Mouse (Mus musculus): ENCODE measurements around the gene Phf12.
"Not testable (repeated sequence)": the region's sequence is repeated elsewhere in the genome, so short reads cannot be mapped to it uniquely, and the experiment has no call there.

Gene Phf12

DNA sequence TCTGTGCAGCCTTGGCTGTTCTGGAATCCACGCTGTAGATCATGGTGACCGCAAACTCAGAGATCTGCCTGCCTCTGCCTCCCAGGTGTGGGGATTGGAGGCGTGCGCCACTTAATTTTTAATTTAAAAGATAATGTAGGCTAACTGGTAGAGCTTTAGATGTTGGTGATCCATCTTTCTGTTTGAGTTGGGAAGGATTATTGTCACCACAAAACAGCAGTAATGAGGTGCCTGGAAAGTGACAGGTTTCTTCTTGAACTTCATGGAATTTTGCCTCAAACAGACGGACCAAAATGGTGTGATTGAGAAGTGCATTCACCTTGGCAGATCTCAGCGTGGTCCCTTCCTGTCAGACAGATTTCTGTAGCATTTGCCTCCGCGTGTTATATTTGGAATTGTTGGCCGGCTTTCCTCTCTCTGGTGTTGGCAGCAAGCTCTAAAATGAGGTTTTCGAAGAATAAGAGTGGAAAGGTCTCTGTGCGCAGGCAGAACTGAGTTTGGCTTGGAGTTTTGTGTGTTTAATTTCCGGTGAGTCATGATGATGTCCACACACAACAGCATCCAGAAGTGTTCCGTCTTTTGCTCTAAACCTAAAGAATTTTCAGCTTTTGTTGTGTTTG is 6.6 kb downstream of the Phf12 start:
- in situ Hi-C loops (cut with MboI; ENCODE audit: low pct_unique_long_range_greater_than_20kb in 1 of 2, low sequenced_read_pairs in 2 of 2, unreplicated experiment in 1 of 2): no loop called here

DNA sequence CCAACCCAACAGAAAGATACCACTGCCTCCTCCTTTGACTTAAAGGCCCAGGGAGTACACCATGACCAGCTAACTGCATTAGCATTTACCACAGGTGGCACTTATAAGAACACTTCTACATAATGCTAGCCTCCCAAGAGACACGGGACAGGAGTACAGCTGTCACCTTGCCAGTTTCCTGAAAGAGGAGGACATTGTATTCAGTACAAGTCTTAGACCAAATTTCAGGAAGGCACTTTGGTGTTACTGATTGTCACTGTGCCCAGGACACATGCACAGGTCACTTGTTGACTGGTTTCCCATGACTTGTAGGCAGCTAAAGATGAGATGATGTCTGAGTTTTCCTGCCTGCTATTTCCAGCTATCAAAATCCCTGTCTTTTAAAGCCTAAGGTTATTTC is 13.0 kb downstream of the Phf12 start:
- in situ Hi-C loops (cut with MboI; ENCODE audit: low pct_unique_long_range_greater_than_20kb in 1 of 2, low sequenced_read_pairs in 2 of 2, unreplicated experiment in 1 of 2): no loop called here

DNA sequence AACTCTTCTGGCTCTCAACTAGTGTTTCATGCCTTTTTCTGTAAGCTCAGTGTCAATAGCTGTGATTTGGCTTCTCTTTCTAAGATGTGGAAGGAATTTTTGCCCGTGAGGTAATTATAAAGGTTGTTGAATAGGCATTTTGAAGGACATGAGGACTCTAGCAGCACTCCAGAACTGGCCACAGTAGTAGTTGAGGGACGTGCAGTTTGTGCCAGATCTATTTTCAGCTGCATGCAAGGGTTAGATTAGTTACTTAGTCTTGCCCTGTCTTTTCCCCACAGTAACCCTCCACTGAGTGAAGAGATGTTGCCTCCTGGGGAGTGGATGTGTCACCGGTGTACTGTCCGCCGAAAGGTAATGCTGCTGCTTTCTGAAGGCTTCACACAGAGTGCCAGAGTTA is 23.9 kb downstream of the Phf12 start:
- in situ Hi-C loops (cut with MboI; ENCODE audit: low pct_unique_long_range_greater_than_20kb in 1 of 2, low sequenced_read_pairs in 2 of 2, unreplicated experiment in 1 of 2): no loop called here

DNA sequence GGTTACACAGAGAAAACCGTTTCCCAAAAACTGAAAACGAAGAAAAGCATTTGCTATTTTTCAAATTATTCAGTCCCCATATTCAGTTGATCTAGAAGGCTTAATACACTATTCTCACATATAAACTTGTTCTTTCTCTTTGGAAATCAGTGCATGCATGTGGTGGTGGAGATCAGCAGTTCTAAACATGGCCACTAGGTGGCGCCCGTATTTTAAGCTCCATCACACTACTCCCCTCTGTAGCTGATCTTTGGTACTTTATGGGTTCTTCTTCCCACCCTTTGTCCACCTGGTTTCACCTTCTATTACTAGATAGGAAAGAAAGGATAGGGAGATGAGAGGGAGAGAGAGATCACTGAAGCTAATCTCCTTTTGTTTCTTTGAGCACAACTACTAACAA is 37.1 kb downstream of the Phf12 start:
- in situ Hi-C loops (cut with MboI; ENCODE audit: low pct_unique_long_range_greater_than_20kb in 1 of 2, low sequenced_read_pairs in 2 of 2, unreplicated experiment in 1 of 2): no loop called here

DNA sequence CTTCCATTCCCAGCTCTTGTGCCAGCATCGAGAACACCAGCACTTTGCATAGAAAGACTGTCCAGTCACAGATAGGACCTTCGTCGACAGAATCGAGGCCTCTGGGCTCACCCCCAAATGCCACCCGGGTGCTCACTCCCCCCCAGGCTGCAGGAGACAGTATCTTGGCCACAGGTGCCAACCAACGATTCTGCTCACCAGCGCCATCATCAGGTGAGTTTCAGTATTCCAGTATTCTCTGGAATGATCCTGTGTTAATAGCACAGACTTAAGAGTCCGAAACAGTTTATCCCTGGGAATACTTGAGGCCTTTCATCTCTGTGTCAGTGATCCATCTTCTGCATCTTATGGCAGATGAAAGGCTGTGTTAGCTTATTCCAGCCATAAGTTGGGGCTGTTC is 41.1 kb downstream of the Phf12 start:
- in situ Hi-C loops (cut with MboI; ENCODE audit: low pct_unique_long_range_greater_than_20kb in 1 of 2, low sequenced_read_pairs in 2 of 2, unreplicated experiment in 1 of 2): no loop called here

DNA sequence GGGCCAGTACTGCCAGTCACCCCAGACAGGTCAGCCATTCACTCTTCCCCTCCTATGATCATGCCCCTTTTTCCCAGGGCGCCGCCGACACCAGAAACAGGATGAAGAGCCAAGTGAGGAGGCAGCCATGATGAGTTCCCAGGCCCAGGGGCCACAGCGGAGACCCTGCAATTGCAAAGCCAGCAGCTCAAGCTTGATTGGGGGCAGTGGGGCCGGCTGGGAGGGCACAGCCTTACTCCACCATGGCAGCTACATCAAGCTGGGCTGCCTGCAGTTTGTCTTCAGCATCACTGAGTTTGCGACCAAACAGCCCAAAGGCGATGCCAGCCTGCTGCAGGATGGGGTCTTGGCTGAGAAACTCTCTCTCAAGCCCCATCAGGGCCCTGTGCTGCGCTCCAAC is 46.7 kb downstream of the Phf12 start:
- in situ Hi-C loops (cut with MboI; ENCODE audit: low pct_unique_long_range_greater_than_20kb in 1 of 2, low sequenced_read_pairs in 2 of 2, unreplicated experiment in 1 of 2): no loop called here

DNA sequence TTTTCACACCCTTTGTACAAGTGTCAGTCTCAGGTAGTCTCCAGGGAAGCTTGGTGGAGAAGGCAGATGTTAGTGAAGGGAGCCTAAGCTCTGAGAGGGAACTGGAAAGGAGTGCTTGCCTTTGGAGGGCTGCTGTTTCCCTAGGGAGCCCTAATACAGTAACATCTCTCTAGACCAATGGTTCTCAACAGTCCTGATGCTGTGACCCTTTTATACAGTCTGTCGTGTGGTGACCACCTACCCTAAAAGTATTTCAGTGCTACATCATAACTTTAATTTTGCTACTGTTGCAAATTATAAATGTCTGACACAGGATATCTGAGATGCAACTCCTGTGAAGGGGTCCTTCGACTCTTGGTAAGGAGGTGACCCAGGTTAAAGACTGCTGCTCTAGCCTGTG is 48.0 kb downstream of the Phf12 start:
- in situ Hi-C loops (cut with MboI; ENCODE audit: low pct_unique_long_range_greater_than_20kb in 1 of 2, low sequenced_read_pairs in 2 of 2, unreplicated experiment in 1 of 2): no loop called here

DNA sequence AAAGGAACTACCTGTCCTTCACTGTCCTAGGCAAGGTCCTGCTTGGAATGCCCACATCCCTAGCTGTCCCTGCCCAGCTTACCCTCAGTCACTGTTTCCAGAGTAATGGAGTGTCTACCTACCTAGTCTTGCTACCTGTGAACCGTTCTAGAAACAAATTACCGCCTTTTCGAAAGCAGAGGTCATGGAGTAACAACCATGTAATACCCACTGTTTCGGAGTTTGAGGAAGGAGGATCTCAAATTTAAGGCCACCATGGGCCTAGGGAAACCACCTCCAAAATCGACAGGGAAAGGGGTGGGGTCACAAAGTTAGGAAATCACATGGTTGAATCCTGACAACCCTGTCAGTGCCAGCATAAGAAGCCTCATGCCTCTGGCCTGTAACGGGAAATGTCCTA is 48.8 kb downstream of the Phf12 start:
- in situ Hi-C loops (cut with MboI; ENCODE audit: low pct_unique_long_range_greater_than_20kb in 1 of 2, low sequenced_read_pairs in 2 of 2, unreplicated experiment in 1 of 2): no loop called here

DNA sequence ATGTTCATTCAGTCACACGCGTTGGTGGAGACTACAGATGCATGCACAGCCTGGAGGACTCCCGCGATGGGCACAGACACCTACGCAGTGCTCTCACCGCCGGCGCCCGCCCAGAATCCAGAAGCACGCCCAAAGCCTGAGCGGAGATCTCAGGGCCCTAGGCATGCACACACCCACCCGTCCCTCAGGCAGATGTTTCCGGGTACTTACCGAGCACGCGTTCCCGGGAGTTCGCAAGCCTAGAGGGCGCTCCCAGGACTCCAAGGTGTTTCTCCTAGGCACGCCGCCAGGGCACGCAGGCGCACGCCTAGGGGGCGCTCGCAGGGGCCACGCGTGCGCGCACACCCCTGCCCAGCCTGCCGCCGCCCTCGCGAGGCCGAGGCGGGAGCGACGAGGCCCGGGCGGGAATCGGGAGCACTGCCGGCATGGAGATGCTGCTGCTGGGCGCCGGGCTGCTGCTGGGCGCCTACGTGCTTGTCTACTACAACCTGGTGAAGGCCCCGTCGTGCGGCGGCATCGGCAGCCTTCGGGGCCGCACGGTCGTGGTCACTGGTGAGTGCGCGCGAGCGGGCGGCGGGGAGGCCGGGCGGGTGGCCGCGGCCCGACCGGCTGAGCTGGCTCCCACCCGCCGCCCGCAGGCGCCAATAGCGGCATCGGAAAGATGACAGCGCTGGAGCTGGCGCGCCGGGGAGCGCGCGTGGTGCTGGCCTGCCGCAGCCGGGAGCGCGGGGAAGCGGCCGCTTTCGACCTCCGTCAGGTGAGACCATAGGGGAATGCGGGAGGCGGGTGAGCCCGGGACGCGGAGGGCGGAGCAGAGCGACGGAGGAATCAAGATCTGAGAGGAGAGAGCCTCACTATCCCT is 49.6 kb downstream of the Phf12 start, which contains the start of gene Dhrs13:
Dhrs13 (plus strand) TSS at position 334 of the 862 bp plus-strand sequence.
- in situ Hi-C loops (cut with MboI; ENCODE audit: low pct_unique_long_range_greater_than_20kb in 1 of 2, low sequenced_read_pairs in 2 of 2, unreplicated experiment in 1 of 2): no loop called here

DNA sequence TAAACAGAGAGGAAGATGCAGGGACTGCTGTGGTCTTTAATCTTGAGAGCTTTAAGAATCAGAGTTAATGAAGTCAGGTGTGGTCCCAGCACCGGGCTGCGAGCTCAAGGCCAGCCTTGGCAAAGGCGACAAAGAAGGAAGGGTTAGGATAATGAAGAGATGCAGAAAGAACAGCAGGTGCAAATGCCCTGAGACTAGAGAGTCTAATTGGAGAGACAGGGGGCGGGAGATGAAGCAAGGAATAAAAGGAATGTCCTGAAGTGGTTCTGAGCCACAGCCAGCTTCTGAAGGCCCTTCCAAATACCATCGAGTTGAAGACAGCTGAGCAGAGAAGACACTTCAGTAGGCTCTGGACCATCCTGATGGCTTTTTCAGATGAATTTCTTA is 50.2 kb downstream of the Phf12 start:
- in situ Hi-C loops (cut with MboI; ENCODE audit: low pct_unique_long_range_greater_than_20kb in 1 of 2, low sequenced_read_pairs in 2 of 2, unreplicated experiment in 1 of 2): no loop called here

DNA sequence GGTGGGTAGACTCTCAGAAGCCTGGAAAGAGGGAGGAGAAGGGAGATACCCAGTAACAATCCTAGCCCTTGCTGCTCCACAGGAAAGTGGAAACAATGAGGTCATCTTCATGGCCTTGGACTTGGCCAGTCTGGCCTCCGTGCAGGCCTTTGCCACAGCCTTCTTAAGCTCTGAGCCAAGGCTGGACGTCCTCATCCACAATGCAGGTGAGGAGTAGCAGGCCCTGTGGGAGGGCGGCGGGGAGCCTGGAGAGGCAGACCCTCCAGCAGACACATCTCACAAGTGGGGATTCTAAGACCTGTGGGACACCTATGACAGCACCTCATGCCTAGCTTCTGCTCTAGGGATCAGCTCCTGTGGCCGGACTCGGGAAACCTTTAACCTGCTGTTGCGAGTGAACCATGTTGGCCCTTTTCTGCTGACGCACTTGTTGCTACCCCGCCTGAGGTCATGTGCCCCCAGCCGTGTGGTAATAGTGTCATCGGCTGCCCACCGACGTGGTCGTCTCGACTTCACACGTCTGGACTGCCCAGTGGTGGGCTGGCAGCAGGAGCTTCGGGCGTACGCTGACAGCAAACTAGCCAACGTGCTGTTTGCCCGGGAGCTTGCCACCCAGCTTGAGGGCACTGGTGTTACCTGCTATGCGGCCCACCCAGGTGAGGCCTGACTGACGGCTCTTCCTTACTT is 51.5 kb downstream of the Phf12 start:
- in situ Hi-C loops (cut with MboI; ENCODE audit: low pct_unique_long_range_greater_than_20kb in 1 of 2, low sequenced_read_pairs in 2 of 2, unreplicated experiment in 1 of 2): no loop called here

DNA sequence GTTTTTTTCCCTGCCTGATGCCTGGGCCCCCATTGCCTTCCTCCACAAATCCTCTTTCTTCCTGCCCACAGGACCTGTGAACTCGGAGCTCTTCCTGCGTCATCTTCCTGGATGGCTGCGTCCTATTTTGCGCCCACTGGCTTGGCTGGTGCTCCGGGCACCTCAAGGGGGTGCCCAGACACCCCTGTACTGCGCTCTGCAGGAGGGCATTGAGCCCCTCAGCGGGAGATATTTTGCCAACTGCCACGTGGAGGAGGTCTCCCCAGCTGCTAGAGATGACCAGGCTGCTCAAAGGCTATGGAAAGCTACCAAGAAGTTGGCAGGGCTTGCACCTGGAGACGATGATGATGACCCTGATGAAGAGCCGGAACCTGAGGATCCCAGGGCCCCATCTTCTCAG is 54.2 kb downstream of the Phf12 start:
- in situ Hi-C loops (cut with MboI; ENCODE audit: low pct_unique_long_range_greater_than_20kb in 1 of 2, low sequenced_read_pairs in 2 of 2, unreplicated experiment in 1 of 2): no loop called here

DNA sequence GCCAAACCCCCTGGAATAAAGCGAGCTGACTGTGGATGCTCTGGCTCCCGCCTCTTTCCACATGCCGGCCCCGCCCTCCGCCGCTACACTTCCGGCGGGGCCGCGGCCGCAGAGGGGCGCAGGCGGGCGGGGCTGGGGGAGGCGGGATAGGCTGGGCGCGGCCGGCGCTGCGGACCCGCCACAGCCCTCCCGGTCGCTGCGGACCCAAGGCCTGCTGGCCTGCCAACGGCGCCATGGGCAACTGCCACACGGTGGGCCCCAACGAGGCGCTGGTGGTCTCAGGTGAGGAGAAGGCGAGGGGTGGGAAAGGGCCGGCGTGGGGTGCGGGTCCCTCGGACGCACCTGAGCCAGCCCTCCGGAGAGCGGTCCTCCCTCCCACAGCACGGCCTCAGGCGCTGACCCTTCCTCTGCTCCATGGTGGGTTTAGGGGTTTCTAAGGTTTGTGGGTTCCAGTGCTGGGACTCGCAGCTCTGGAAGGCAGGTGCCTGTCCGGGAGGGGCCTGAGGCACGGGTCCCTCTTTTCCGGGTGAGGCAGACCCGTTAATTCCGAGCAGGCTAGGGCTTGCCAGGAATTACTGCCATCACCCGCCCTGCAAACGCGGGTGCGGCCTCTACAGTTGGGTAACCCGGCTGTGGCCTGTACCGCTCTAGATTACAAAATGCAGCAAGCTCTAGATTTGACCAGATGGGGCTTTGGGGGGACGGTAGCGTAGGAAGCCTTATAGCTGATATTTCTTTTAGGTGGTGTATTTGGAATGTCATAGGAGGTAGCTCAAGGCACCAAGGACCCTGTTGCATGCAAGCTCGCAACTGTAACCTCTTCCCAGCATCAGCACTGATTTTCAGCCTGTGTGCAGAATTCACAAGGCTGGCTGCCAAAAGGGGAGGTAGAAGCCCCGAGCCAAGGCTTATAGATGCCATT is 55.5 kb downstream of the Phf12 start, which contains the start of gene Flot2:
Flot2 (plus strand) TSS at position 101 of the 922 bp plus-strand sequence.
- in situ Hi-C loops (cut with MboI; ENCODE audit: low pct_unique_long_range_greater_than_20kb in 1 of 2, low sequenced_read_pairs in 2 of 2, unreplicated experiment in 1 of 2): no loop called here

DNA sequence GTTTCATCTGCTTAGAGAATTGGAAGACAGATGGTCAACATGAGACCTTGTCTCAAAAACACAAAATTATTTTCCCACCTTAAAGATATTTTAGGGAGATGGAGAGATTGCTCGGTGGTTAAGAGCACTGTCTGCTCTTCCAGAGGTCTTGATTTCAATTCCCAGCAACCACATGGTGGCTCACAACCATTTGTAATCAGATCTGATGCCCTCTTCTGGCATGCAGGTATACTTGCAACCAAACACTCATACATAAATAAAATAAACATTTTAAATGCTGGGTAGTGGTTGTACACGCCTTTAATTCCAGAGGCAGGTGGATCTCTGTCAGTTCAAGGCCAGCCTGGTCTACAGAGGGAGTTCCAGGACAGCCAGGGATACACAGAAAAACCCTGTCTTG is 58.3 kb downstream of the Phf12 start:
- in situ Hi-C loops (cut with MboI; ENCODE audit: low pct_unique_long_range_greater_than_20kb in 1 of 2, low sequenced_read_pairs in 2 of 2, unreplicated experiment in 1 of 2): no loop called here

DNA sequence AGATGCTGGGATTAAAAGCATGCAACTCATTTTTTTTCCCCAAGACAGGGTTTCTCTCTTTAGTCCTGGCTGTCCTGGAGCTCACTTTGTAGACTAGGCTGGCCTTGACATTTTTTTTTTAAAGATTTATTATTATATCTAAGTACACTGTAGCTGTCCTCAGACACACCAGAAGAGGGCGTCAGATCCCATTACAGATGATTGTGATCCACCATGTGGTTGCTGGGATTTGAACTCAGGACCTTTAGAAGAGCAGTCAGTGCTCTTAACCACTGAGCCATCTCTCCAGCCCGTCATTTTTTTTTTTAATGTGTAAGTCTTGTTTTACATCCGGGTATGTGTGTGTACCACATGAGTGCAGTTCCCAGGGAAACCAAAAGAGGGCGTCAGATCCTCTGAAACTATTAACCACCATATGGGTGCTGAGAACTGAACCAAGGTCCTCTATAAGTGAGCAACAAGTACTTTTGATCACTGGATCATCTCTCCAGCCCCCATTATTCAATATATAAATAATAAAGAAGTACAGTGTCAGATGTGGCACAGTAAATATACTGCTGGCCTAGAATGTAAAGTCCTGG is 59.8 kb downstream of the Phf12 start:
- in situ Hi-C loops (cut with MboI; ENCODE audit: low pct_unique_long_range_greater_than_20kb in 1 of 2, low sequenced_read_pairs in 2 of 2, unreplicated experiment in 1 of 2): not testable (repeated sequence)

DNA sequence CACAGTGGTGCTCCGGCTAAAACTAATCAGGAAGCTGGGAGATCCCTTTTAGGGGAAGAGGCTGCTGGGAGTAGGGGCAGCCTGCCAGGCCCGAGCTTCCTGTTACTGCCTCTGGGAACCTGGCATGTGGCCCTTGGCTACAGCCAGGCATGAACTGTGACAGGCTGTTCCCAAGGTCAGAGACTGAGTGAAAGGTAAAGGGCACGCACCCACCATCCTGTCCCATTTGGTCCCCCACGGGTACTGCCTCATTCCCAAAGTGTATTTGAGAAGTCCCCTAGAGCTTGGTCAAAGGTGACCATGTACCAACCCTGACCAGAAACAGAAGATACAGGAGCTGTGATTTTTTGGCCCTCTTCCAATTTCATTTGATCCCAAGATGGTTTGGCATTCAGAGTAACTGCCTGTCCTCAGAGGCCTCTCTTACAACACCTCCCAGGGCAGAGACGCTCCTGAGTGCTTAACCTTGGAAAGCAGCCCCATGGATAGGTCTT is 62.3 kb downstream of the Phf12 start:
- in situ Hi-C loops (cut with MboI; ENCODE audit: low pct_unique_long_range_greater_than_20kb in 1 of 2, low sequenced_read_pairs in 2 of 2, unreplicated experiment in 1 of 2): no loop called here

DNA sequence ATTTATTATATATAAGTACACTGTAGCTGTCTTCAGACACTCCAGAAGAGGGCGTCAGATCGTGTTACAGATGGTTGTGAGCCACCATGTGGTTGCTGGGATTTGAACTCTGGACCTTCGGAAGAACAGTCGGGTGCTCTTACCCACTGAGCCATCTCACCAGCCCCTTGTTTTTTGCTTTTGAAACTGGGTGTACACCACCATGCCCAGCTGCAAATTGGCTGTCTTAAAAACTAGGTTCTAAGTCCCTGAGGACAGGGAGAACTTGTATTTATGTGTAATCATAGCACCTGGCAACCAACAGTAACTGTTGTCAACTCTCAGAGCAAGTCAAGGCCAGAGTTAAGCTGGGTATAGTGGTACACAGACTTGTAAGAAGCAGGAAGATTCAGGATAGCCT is 66.1 kb downstream of the Phf12 start:
- in situ Hi-C loops (cut with MboI; ENCODE audit: low pct_unique_long_range_greater_than_20kb in 1 of 2, low sequenced_read_pairs in 2 of 2, unreplicated experiment in 1 of 2): not testable (repeated sequence)

DNA sequence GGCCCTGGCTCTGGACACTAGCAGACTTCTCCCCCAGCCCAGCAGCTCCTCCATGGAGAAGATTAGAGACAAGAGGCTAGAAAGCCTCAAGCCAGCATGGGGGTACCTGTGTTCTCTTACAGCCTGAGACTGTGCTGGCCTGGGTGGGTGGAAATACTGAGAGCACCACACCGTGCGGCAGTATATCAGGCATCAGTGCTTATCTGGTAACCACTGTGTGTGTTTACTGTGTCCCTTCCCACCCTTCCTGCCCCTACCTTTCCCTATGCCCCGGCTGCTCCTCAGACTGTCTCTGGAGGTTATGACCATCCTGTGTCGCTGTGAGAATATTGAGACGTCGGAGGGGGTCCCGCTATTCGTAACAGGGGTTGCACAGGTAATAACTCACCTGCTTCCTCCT is 70.5 kb downstream of the Phf12 start:
- in situ Hi-C loops (cut with MboI; ENCODE audit: low pct_unique_long_range_greater_than_20kb in 1 of 2, low sequenced_read_pairs in 2 of 2, unreplicated experiment in 1 of 2): no loop called here

Measured in mouse embryonic stem cell (cell line).